7 mouse cellular contexts compared by ENCODE assay signal in the genomic region with DNA sequence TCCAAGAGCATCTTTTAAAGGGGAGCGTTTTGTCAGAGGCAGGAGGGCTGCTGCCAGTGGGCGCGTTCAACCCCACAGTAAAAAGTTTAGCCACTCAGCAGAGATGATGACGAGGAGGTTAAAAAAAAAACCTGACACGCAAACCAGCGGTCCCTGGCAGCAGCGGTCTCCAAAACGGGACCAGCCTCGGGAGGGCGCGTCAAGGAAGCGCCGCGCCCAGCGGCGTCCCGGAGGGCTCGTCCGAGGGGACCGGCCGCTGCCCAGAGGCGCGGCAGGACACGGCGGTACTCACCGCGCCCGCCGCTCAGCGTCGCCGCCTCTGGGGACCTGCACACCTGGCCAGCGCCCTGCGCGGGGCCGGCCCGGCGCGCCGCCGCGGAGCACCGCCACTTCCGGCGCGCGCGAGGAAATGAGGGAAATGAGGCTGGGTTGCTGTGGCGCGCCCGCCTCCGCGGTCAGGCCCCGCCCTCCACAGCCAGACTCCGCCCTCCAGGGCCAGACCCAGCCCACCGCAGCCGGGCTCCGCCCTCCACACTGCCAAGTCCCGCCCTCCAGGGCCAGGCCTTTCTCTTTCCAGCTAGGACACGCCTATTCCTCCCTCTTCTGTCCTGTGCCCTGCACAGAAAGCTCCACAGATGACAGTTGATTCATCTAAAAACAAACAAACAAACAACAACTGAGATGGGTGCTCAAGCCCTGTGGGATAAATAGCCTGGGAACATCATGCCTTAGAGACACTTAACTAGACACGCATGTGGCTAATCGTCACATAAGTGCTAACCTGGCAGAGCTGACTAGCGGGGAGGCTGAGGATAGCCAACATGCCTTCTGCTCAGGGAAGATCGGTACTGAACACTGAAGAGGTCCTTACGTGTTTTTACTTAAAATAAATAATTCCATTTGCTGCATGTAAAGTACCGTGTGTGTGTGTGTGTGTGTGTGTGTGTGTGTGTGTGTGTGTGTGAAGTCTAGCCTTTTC. TPM values are rescaled to one million over a fixed set of nuclear protein-coding genes. Genes with fewer than 3 reads are reported as not detected.
DNase-seq lines count a peak whose midpoint lies in the region; ATAC-seq and TF ChIP-seq lines count a peak whose summit lies in the region.

A gene (minus strand): TSS at position 410 of the 979 bp plus-strand sequence.

- no peaks in the 10 kb centered on the region for H3K9me3 ChIP-seq in embryonic facial prominence, embryonic 12.5 days
- H3K9me3 ChIP-seq in limb, embryonic 13.5 days = no peaks in the 10 kb centered on the region
- no peaks in the 10 kb centered on the region for H3K9me3 ChIP-seq in midbrain, embryonic 16.5 days (replicated peaks; ENCODE audit: control insufficient read depth, low read length, poor library complexity, severe bottlenecking)

- H3K4me3 ChIP-seq in embryonic facial prominence, embryonic 12.5 days = peak within 1 kb of the TSS; percentile 69
- H3K4me3 ChIP-seq in heart, adult 2 months = peak within 1 kb of the TSS; percentile 79
- peak within 1 kb of the TSS; percentile 85 for H3K4me3 ChIP-seq in limb, embryonic 13.5 days
- H3K4me3 ChIP-seq in midbrain, embryonic 16.5 days (ENCODE audit: low read depth, low read length) = peak within 1 kb of the TSS; percentile 69

- intact Hi-C loops in heart, adult 2 months (cut with DNase I) = no loop called here

- peak within 1 kb of the TSS; percentile 49 for H3K4me2 ChIP-seq in embryonic facial prominence, embryonic 12.5 days (replicated peaks)
- H3K4me2 ChIP-seq in limb, embryonic 13.5 days (replicated peaks) = peak within 1 kb of the TSS; percentile 76
- H3K4me2 ChIP-seq in midbrain, embryonic 16.5 days (ENCODE audit: low read length) = peak within 1 kb of the TSS; percentile 89

- TF ChIP-seq CTCF in heart, adult 2 months (IDR thresholded peaks at IDR 0.05) = peak; percentile 33; the same call in 1 of the 2 replicates

- WGBS in embryonic facial prominence, embryonic 12.5 days = 8% methylated on average over 54 of the region's 66 CpGs
- WGBS in heart, adult 2 months = 4% methylated on average over 66 of the region's 66 CpGs
- WGBS in limb, embryonic 13.5 days = 6% methylated on average over 57 of the region's 66 CpGs
- WGBS in midbrain, embryonic 16.5 days = 5% methylated on average over 65 of the region's 66 CpGs

- H3K27me3 ChIP-seq in embryonic facial prominence, embryonic 12.5 days = no peaks in the 10 kb centered on the region
- no peaks in the 10 kb centered on the region for H3K27me3 ChIP-seq in heart, adult 2 months (ENCODE audit: control insufficient read depth, insufficient read depth, low read length)
- no peaks in the 10 kb centered on the region for H3K27me3 ChIP-seq in limb, embryonic 13.5 days
- H3K27me3 ChIP-seq in midbrain, embryonic 16.5 days (ENCODE audit: control insufficient read depth, insufficient read depth, low read depth, low read length) = no peaks in the 10 kb centered on the region

- ATAC-seq in embryonic facial prominence, embryonic 12.5 days (ENCODE audit: insufficient number of reproducible peaks, insufficient read depth, low FRiP score, low TSS enrichment) = peak; percentile 94
- peak; percentile 98 for ATAC-seq in limb, embryonic 13.5 days (ENCODE audit: low FRiP score, low read depth)
- ATAC-seq in midbrain, embryonic 16.5 days = peak; percentile 99

- no peak for TF ChIP-seq EP300 in heart, adult 2 months (IDR thresholded peaks at IDR 0.05; ENCODE audit: insufficient read depth, low read depth, low read length)

- peak; percentile 96 for DNase-seq in adrenal gland, postnatal 25 days
- DNase-seq in heart, adult 2 months = peak; percentile 96 to 99
- DNase-seq in kidney, adult 8-10 months = peak; percentile 90 to 96
- peak; percentile 96 to 97 for DNase-seq in spleen, postnatal 10 days (ENCODE audit: low spot score in 2 of 2)

- peak within 1 kb of the TSS; percentile 74 for H3K9ac ChIP-seq in embryonic facial prominence, embryonic 12.5 days
- peak within 1 kb of the TSS; percentile 99 for H3K9ac ChIP-seq in heart, adult 2 months (ENCODE audit: low read depth, low read length)
- H3K9ac ChIP-seq in limb, embryonic 13.5 days = peak within 1 kb of the TSS; percentile 82
- peak within 1 kb of the TSS; percentile 80 for H3K9ac ChIP-seq in midbrain, embryonic 16.5 days (ENCODE audit: low read depth, low read length)

- H3K36me3 ChIP-seq in embryonic facial prominence, embryonic 12.5 days = no peaks in the 10 kb centered on the region
- no peaks in the 10 kb centered on the region for H3K36me3 ChIP-seq in heart, adult 2 months (ENCODE audit: control insufficient read depth, insufficient read depth, low read length)
- H3K36me3 ChIP-seq in limb, embryonic 13.5 days = no peaks in the 10 kb centered on the region
- H3K36me3 ChIP-seq in midbrain, embryonic 16.5 days (ENCODE audit: control insufficient read depth, insufficient read depth, low read length) = no peaks in the 10 kb centered on the region

- H3K4me1 ChIP-seq in embryonic facial prominence, embryonic 12.5 days = no peaks in the 10 kb centered on the region
- peaks cover 2% of the 10 kb centered on the region for H3K4me1 ChIP-seq in heart, adult 2 months (ENCODE audit: control insufficient read depth, insufficient read depth, low read length)
- H3K4me1 ChIP-seq in limb, embryonic 13.5 days = peaks cover 2% of the 10 kb centered on the region; the same call in 1 of the 2 replicates
- H3K4me1 ChIP-seq in midbrain, embryonic 16.5 days (ENCODE audit: control insufficient read depth, insufficient read depth, low read length) = peaks cover 7% of the 10 kb centered on the region

- H3K79me2 ChIP-seq in heart, adult 2 months (replicated peaks; ENCODE audit: control insufficient read depth, insufficient read depth, low read length) = no peaks in the 10 kb centered on the region; the same call in none of the 2 replicates

- peak; percentile 47; the same call in 1 of the 2 replicates for TF ChIP-seq POLR2A in heart, adult 2 months (IDR thresholded peaks at IDR 0.05; ENCODE audit: insufficient read depth, low read depth, low read length)

- H3K27ac ChIP-seq in embryonic facial prominence, embryonic 12.5 days = peak within 1 kb of the TSS; percentile 72
- H3K27ac ChIP-seq in heart, adult 2 months = peak within 1 kb of the TSS; percentile 94
- peak within 1 kb of the TSS; percentile 76; the same call in 1 of the 2 replicates for H3K27ac ChIP-seq in limb, embryonic 13.5 days
- peak within 1 kb of the TSS; percentile 78 for H3K27ac ChIP-seq in midbrain, embryonic 16.5 days (ENCODE audit: low read length)

RNA-seq across cellular contexts. Expression of the gene that starts here (rescaled TPM):
- 19.0 and 19.9 TPM in 2 replicates for total RNA-seq in adrenal gland, postnatal 25 days (2021)
- polyA plus RNA-seq in embryonic facial prominence, embryonic 12.5 days (2016; fragmentation: Nextera tagmentation; extraction: Ambion mirVana) = 12.0 and 14.2 TPM in 2 replicates
- total RNA-seq in heart, adult 2 months (2021) = 10 to 100 TPM; 17.6 to 20.4 TPM
- 4.3 and 8.1 TPM in 2 replicates for polyA plus RNA-seq in heart, adult 2 months (2012; rRNA removed)
- 15.3 and 15.6 TPM in 2 replicates for polyA plus RNA-seq in limb, embryonic 13.5 days (2015; fragmentation: Nextera tagmentation; extraction: Ambion mirVana)
- polyA plus RNA-seq in midbrain, embryonic 16.5 days (2015; fragmentation: Nextera tagmentation; extraction: Ambion mirVana) = 10.4 and 11.8 TPM in 2 replicates

Comparison
In these comparisons a context has a peak if more than half of its experiments do, and no peak if none do; other contexts are left out.
1. Peak in every context shown above with its lines: DNase-seq, ATAC-seq, H3K4me3 ChIP-seq and H3K27ac ChIP-seq.